Mouse (Mus musculus) intestine, postnatal 0 days (tissue): ENCODE results near the gene Cdc26. TPM values are rescaled to one million over a fixed set of nuclear protein-coding genes. Genes with fewer than 3 reads are reported as not detected.

Experiments
- ATAC-seq: fragments of 200-750 bp; cut with Nextera tagmentation; 2 replicates; pipeline ENCODE4 v1.8.0; 2017; ENCODE audit warnings: mild to moderate bottlenecking, moderate TSS enrichment, moderate library complexity
- H3K27ac ChIP-seq: fragments of 300-500 bp; sonication (generic); 2 replicates; pipeline ENCODE4 v1.5.1; 2014; ENCODE audit warnings: mild to moderate bottlenecking, low read depth, low read length, moderate library complexity
- H3K27me3 ChIP-seq: fragments of 300-500 bp; sonication (generic); replicated peaks from 2 replicates; pipeline ENCODE4 v1.6.1; 2014; ENCODE audit warnings: low read length, mixed read lengths; ENCODE audit not compliant: control insufficient read depth, insufficient read depth
- H3K36me3 ChIP-seq: fragments of 300-500 bp; sonication (generic); 2 replicates; pipeline ENCODE4 v1.6.1; 2014; ENCODE audit warnings: mild to moderate bottlenecking, moderate library complexity; ENCODE audit not compliant: control insufficient read depth, insufficient read depth
- H3K4me1 ChIP-seq: fragments of 300-500 bp; sonication (generic); replicated peaks from 2 replicates; pipeline ENCODE4 v1.6.1; 2014; ENCODE audit warnings: antibody characterized with exemption, low read length, mixed read lengths; ENCODE audit not compliant: control insufficient read depth, insufficient read depth
- H3K4me2 ChIP-seq: fragments of 300-500 bp; sonication (generic); replicated peaks from 2 replicates; pipeline ENCODE4 v1.6.1; 2014; ENCODE audit warnings: low read depth, mild to moderate bottlenecking, moderate library complexity
- H3K4me3 ChIP-seq: fragments of 300-500 bp; sonication (generic); 2 replicates; pipeline ENCODE4 v1.5.1; 2014; ENCODE audit warnings: low read depth, low read length
- H3K9ac ChIP-seq: fragments of 300-500 bp; sonication (generic); 2 replicates; pipeline ENCODE4 v1.6.1; 2014; ENCODE audit warnings: mild to moderate bottlenecking, low read depth, low read length
- H3K9me3 ChIP-seq: fragments of 300-500 bp; sonication (generic); 2 replicates; pipeline ENCODE4 v1.6.1; 2016; ENCODE audit warnings: mixed run types; ENCODE audit not compliant: control insufficient read depth
- CTCF ChIP-seq: sonication (generic); IDR thresholded peaks from 2 replicates; pipeline ENCODE4 v1.5.1; 2016; ENCODE audit warnings: low read depth, mild to moderate bottlenecking, control low read depth, antibody characterized with exemption, moderate library complexity
- WGBS: fragments of 180-500 bp; shearing (Covaris S2); extraction: QIAGEN DNeasy Blood & Tissue Kit; methylation state at CpG from one replicate; pipeline ENCODE4 v1.1.7; 2014; 5-methylcytosine and 5-hydroxymethylcytosine counted together
- polyA plus RNA-seq: library from polyadenylated mRNA; unstranded; fragments of >200 nt; fragmentation: Nextera tagmentation; extraction: Ambion mirVana; gene quantifications from 2 replicates; pipeline ENCODE4 v1.2.1, GENCODE M21; 2015

The Cdc26 gene
- polyA plus RNA-seq = 72.5 and 73.7 TPM in 2 replicates

GRCm38 (mm10) chr4:62408601-62409282 is at the start of gene Cdc26, which contains the start of gene Prpf4:
Gene Cdc26, minus strand, starts transcription at chr4:62408642.
Gene Prpf4, plus strand, starts transcription at chr4:62408797.
- peak within 1 kb of the TSS; percentile 72 for H3K9ac ChIP-seq
- peak within 1 kb of the TSS; percentile 67 for H3K4me2 ChIP-seq
- peak within 1 kb of the TSS; percentile 84 for H3K27ac ChIP-seq
- TF ChIP-seq CTCF = no peak
- H3K4me1 ChIP-seq = no peaks in the 10 kb centered on the region
- no peaks in the 10 kb centered on the region for H3K9me3 ChIP-seq
- H3K36me3 ChIP-seq = peaks cover 23% of the 10 kb centered on the region
- no peaks in the 10 kb centered on the region for H3K27me3 ChIP-seq
- WGBS = under 1% methylated on average over 39 of the region's 39 CpGs
- H3K4me3 ChIP-seq = peak within 1 kb of the TSS; percentile 65
- peak; percentile 98 for ATAC-seq

- H3K4me1 ChIP-seq = no peaks in the 10 kb centered on the region
- no peaks in the 10 kb centered on the region; the same call in 1 of the 2 replicates for H3K36me3 ChIP-seq
- no peak overlapping the region for H3K4me3 ChIP-seq
- ATAC-seq = peak; percentile 59; the same call in 1 of the 2 replicates
- no peaks in the 10 kb centered on the region for H3K9me3 ChIP-seq
- WGBS = 54% methylated on average over 5 of the region's 5 CpGs
- no peak overlapping the region for H3K9ac ChIP-seq
- peak; percentile 74 for TF ChIP-seq CTCF
- H3K4me2 ChIP-seq = no peak overlapping the region
- no peak overlapping the region for H3K27ac ChIP-seq
- no peaks in the 10 kb centered on the region for H3K27me3 ChIP-seq
These were observed 46.6 kb upstream of the Cdc26 start for GRCm38 (mm10) chr4:62454995-62455394.

GRCm38 (mm10) chr4:62440986-62441385 is 32.5 kb upstream of the Cdc26 start:
- no peak for ATAC-seq
- H3K4me3 ChIP-seq = no peak overlapping the region
- no peaks in the 10 kb centered on the region; the same call in 1 of the 2 replicates for H3K4me1 ChIP-seq
- H3K4me2 ChIP-seq = no peak overlapping the region
- 65% methylated on average over 4 of the region's 4 CpGs for WGBS
- no peak for TF ChIP-seq CTCF
- H3K27ac ChIP-seq = no peak overlapping the region
- H3K36me3 ChIP-seq = no peaks in the 10 kb centered on the region
- no peaks in the 10 kb centered on the region for H3K27me3 ChIP-seq
- no peak overlapping the region for H3K9ac ChIP-seq
- H3K9me3 ChIP-seq = no peaks in the 10 kb centered on the region

GRCm38 (mm10) chr4:62440544-62440943 is 32.1 kb upstream of the Cdc26 start:
- Histone ChIP-seq H3K27ac (no peak overlapping the region), H3K27me3 (no peaks in the 10 kb centered on the region), H3K4me1 (no peaks in the 10 kb centered on the region; the same call in 1 of the 2 replicates), H3K9ac (no peak overlapping the region), H3K4me3 (no peak overlapping the region), H3K4me2 (no peak overlapping the region), H3K9me3 (no peaks in the 10 kb centered on the region), H3K36me3 (no peaks in the 10 kb centered on the region)
- no peak for ATAC-seq
- TF ChIP-seq CTCF = no peak
- 73% methylated on average over 4 of the region's 4 CpGs for WGBS

- no peaks in the 10 kb centered on the region for H3K9me3 ChIP-seq
- 60% methylated on average over 4 of the region's 4 CpGs for WGBS
- no peaks in the 10 kb centered on the region; the same call in 1 of the 2 replicates for H3K4me1 ChIP-seq
- H3K4me3 ChIP-seq = no peak overlapping the region
- no peaks in the 10 kb centered on the region for H3K27me3 ChIP-seq
- no peak overlapping the region for H3K4me2 ChIP-seq
- no peak overlapping the region for H3K27ac ChIP-seq
- ATAC-seq = no peak
- no peak for TF ChIP-seq CTCF
- H3K36me3 ChIP-seq = no peaks in the 10 kb centered on the region
- H3K9ac ChIP-seq = no peak overlapping the region
These were observed 31.4 kb upstream of the Cdc26 start for GRCm38 (mm10) chr4:62439793-62440192.

GRCm38 (mm10) chr4:62437871-62438270 is 29.4 kb upstream of the Cdc26 start:
- H3K9me3 ChIP-seq = no peaks in the 10 kb centered on the region
- 63% methylated on average over 7 of the region's 7 CpGs for WGBS
- H3K27ac ChIP-seq = no peak overlapping the region
- no peak for TF ChIP-seq CTCF
- no peaks in the 10 kb centered on the region for H3K36me3 ChIP-seq
- H3K9ac ChIP-seq = no peak overlapping the region
- no peak for ATAC-seq
- no peak overlapping the region for H3K4me2 ChIP-seq
- H3K27me3 ChIP-seq = no peaks in the 10 kb centered on the region
- no peak overlapping the region for H3K4me3 ChIP-seq
- no peaks in the 10 kb centered on the region; the same call in 1 of the 2 replicates for H3K4me1 ChIP-seq
